Mouse (Mus musculus): ENCODE measurements around the gene Lpar3. TPM values are rescaled to one million over a fixed set of nuclear protein-coding genes. Genes with fewer than 3 reads are reported as not detected.
"Not testable (repeated sequence)": the region's sequence is repeated elsewhere in the genome, so short reads cannot be mapped to it uniquely, and the experiment has no call there.

The Lpar3 gene
- total and polyA plus RNA-seq, 3 experiments = 0.11 TPM; not detected in 2

- Histone ChIP-seq H3K9me3 (replicated peaks) (no peaks in the 10 kb centered on the region), H3K4me1 (ENCODE audit: insufficient read depth, low read depth, low read length) (no peaks in the 10 kb centered on the region), H3K27me3 (ENCODE audit: insufficient read depth, low read length) (no peaks in the 10 kb centered on the region), H3K4me3 (ENCODE audit: low read depth, low read length) (no peak overlapping the region), H3K36me3 (replicated peaks) (no peaks in the 10 kb centered on the region)
- ATAC-seq (ENCODE audit: extremely low read depth, insufficient number of reproducible peaks, low FRiP score, poor library complexity, severe bottlenecking) = no peak
- TF ChIP-seq TAL1 (conservative IDR thresholded peaks at IDR 0.05; ENCODE audit: low read depth, low read length) = no peak
- TF ChIP-seq POLR2AphosphoS5 (IDR thresholded peaks at IDR 0.05; ENCODE audit: insufficient replicate concordance, low read depth, low read length) = no peak
- no peak for TF ChIP-seq CTCF (IDR thresholded peaks at IDR 0.05; ENCODE audit: low read depth, low read length)
- TF ChIP-seq GATA1 (IDR thresholded peaks at IDR 0.05; ENCODE audit: borderline replicate concordance, low read length) = no peak
- no peak for TF ChIP-seq GATA2 (IDR thresholded peaks at IDR 0.05; ENCODE audit: borderline replicate concordance, low read depth, low read length)
- no peak for DNase-seq (ENCODE audit: low spot score)
These were observed 15.5 kb upstream of the Lpar3 start for GRCm38 (mm10) chr3:146205305-146205704.

GRCm38 (mm10) chr3:146206635-146207034 is 14.1 kb upstream of the Lpar3 start:
- ATAC-seq (ENCODE audit: extremely low read depth, insufficient number of reproducible peaks, low FRiP score, poor library complexity, severe bottlenecking) = no peak
- Histone ChIP-seq H3K9me3 (replicated peaks) (no peaks in the 10 kb centered on the region), H3K4me3 (ENCODE audit: low read depth, low read length) (no peak overlapping the region), H3K27me3 (ENCODE audit: insufficient read depth, low read length) (no peaks in the 10 kb centered on the region), H3K4me1 (ENCODE audit: insufficient read depth, low read depth, low read length) (no peaks in the 10 kb centered on the region), H3K36me3 (replicated peaks) (no peaks in the 10 kb centered on the region)
- TF ChIP-seq GATA1 (IDR thresholded peaks at IDR 0.05; ENCODE audit: borderline replicate concordance, low read length) (no peak), GATA2 (IDR thresholded peaks at IDR 0.05; ENCODE audit: borderline replicate concordance, low read depth, low read length) (no peak), CTCF (IDR thresholded peaks at IDR 0.05; ENCODE audit: low read depth, low read length) (no peak), TAL1 (conservative IDR thresholded peaks at IDR 0.05; ENCODE audit: low read depth, low read length) (no peak), POLR2AphosphoS5 (IDR thresholded peaks at IDR 0.05; ENCODE audit: insufficient replicate concordance, low read depth, low read length) (no peak)
- DNase-seq (ENCODE audit: low spot score) = no peak

GRCm38 (mm10) chr3:146207440-146207839 is 13.3 kb upstream of the Lpar3 start:
- no peak overlapping the region for H3K4me3 ChIP-seq (ENCODE audit: low read depth, low read length)
- no peaks in the 10 kb centered on the region for H3K9me3 ChIP-seq (replicated peaks)
- no peaks in the 10 kb centered on the region for H3K36me3 ChIP-seq (replicated peaks)
- TF ChIP-seq GATA1 (IDR thresholded peaks at IDR 0.05; ENCODE audit: borderline replicate concordance, low read length) (no peak), GATA2 (IDR thresholded peaks at IDR 0.05; ENCODE audit: borderline replicate concordance, low read depth, low read length) (no peak), CTCF (IDR thresholded peaks at IDR 0.05; ENCODE audit: low read depth, low read length) (no peak), TAL1 (conservative IDR thresholded peaks at IDR 0.05; ENCODE audit: low read depth, low read length) (no peak)
- no peaks in the 10 kb centered on the region for H3K27me3 ChIP-seq (ENCODE audit: insufficient read depth, low read length)
- no peak for ATAC-seq (ENCODE audit: extremely low read depth, insufficient number of reproducible peaks, low FRiP score, poor library complexity, severe bottlenecking)
- no peaks in the 10 kb centered on the region for H3K4me1 ChIP-seq (ENCODE audit: insufficient read depth, low read depth, low read length)
- no peak for DNase-seq (ENCODE audit: low spot score)

DNA sequence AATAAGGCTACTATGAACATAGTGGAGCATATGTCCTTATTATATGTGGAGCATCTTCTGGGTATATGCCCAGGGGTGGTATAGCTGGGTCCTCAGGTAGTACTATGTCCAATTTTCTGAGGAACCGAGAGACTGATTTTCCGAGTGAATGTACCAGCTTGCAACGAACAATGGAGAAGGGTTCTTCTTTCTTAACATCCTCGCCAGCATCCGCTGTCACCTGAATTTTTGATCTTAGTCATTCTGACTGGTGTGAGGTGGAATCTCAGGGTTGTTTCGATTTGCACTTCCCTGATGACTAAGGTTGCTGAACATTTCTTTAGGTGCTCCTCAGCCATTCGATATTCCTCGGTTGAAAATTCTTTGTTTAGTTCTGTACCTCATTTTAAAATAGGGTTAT is 11.0 kb upstream of the Lpar3 start:
- not testable (repeated sequence) for H3K27me3 ChIP-seq (ENCODE audit: insufficient read depth, low read length); H3K4me1 ChIP-seq (ENCODE audit: insufficient read depth, low read depth, low read length); H3K9me3 ChIP-seq (replicated peaks); ATAC-seq (ENCODE audit: extremely low read depth, insufficient number of reproducible peaks, low FRiP score, poor library complexity, severe bottlenecking); DNase-seq (ENCODE audit: low spot score); H3K4me3 ChIP-seq (ENCODE audit: low read depth, low read length); H3K36me3 ChIP-seq (replicated peaks)

- H3K27me3 ChIP-seq (ENCODE audit: insufficient read depth, low read length) = no peaks in the 10 kb centered on the region
- H3K9me3 ChIP-seq (replicated peaks) = no peaks in the 10 kb centered on the region
- TF ChIP-seq POLR2AphosphoS5 (IDR thresholded peaks at IDR 0.05; ENCODE audit: insufficient replicate concordance, low read depth, low read length) (no peak), CTCF (IDR thresholded peaks at IDR 0.05; ENCODE audit: low read depth, low read length) (no peak), TAL1 (conservative IDR thresholded peaks at IDR 0.05; ENCODE audit: low read depth, low read length) (no peak), GATA1 (IDR thresholded peaks at IDR 0.05; ENCODE audit: borderline replicate concordance, low read length) (no peak), GATA2 (IDR thresholded peaks at IDR 0.05; ENCODE audit: borderline replicate concordance, low read depth, low read length) (no peak)
- H3K4me1 ChIP-seq (ENCODE audit: insufficient read depth, low read depth, low read length) = no peaks in the 10 kb centered on the region
- no peaks in the 10 kb centered on the region for H3K36me3 ChIP-seq (replicated peaks)
- no peak overlapping the region for H3K4me3 ChIP-seq (ENCODE audit: low read depth, low read length)
- ATAC-seq (ENCODE audit: extremely low read depth, insufficient number of reproducible peaks, low FRiP score, poor library complexity, severe bottlenecking) (no peak), DNase-seq (ENCODE audit: low spot score) (no peak)
These were observed 9.5 kb upstream of the Lpar3 start for GRCm38 (mm10) chr3:146211141-146211747.

DNA sequence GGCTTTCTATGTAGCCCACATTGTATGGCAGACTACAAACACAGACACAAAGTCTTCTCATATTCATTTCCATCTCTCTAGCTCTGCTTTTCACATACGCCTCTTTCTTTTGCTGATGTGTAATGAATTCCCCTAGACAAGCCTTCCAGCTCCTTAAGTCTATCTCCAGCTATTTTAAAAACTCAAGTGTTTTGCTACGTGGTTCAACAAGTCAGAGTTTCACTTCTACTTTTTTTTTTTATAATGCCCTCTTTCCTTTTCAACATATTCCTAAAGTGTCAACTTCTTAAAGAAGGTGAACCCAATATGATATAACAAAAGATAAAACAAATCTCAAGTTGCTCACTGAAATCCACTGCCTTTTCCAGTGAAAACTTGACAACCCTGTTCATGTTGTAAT is 8.8 kb upstream of the Lpar3 start:
- TF ChIP-seq CTCF (IDR thresholded peaks at IDR 0.05; ENCODE audit: low read depth, low read length) (no peak), GATA2 (IDR thresholded peaks at IDR 0.05; ENCODE audit: borderline replicate concordance, low read depth, low read length) (no peak), TAL1 (conservative IDR thresholded peaks at IDR 0.05; ENCODE audit: low read depth, low read length) (no peak), POLR2AphosphoS5 (IDR thresholded peaks at IDR 0.05; ENCODE audit: insufficient replicate concordance, low read depth, low read length) (no peak), GATA1 (IDR thresholded peaks at IDR 0.05; ENCODE audit: borderline replicate concordance, low read length) (no peak)
- no peak for DNase-seq (ENCODE audit: low spot score)
- Histone ChIP-seq H3K36me3 (replicated peaks) (no peaks in the 10 kb centered on the region), H3K9me3 (replicated peaks) (no peaks in the 10 kb centered on the region), H3K27me3 (ENCODE audit: insufficient read depth, low read length) (no peaks in the 10 kb centered on the region), H3K4me3 (ENCODE audit: low read depth, low read length) (no peak overlapping the region), H3K4me1 (ENCODE audit: insufficient read depth, low read depth, low read length) (no peaks in the 10 kb centered on the region)
- ATAC-seq (ENCODE audit: extremely low read depth, insufficient number of reproducible peaks, low FRiP score, poor library complexity, severe bottlenecking) = no peak

- no peaks in the 10 kb centered on the region for H3K27me3 ChIP-seq (ENCODE audit: insufficient read depth, low read length)
- TF ChIP-seq TAL1 (conservative IDR thresholded peaks at IDR 0.05; ENCODE audit: low read depth, low read length) (no peak), GATA1 (IDR thresholded peaks at IDR 0.05; ENCODE audit: borderline replicate concordance, low read length) (no peak), GATA2 (IDR thresholded peaks at IDR 0.05; ENCODE audit: borderline replicate concordance, low read depth, low read length) (no peak), POLR2AphosphoS5 (IDR thresholded peaks at IDR 0.05; ENCODE audit: insufficient replicate concordance, low read depth, low read length) (no peak), CTCF (IDR thresholded peaks at IDR 0.05; ENCODE audit: low read depth, low read length) (no peak)
- H3K9me3 ChIP-seq (replicated peaks) = no peaks in the 10 kb centered on the region
- H3K4me3 ChIP-seq (ENCODE audit: low read depth, low read length) = no peak overlapping the region
- H3K36me3 ChIP-seq (replicated peaks) = no peaks in the 10 kb centered on the region
- DNase-seq (ENCODE audit: low spot score) (no peak), ATAC-seq (ENCODE audit: extremely low read depth, insufficient number of reproducible peaks, low FRiP score, poor library complexity, severe bottlenecking) (no peak)
- H3K4me1 ChIP-seq (ENCODE audit: insufficient read depth, low read depth, low read length) = no peaks in the 10 kb centered on the region
These were observed 7.4 kb upstream of the Lpar3 start for GRCm38 (mm10) chr3:146213336-146213735.
